Mouse (Mus musculus) ovary, postnatal 10 days (tissue): ENCODE results near the gene Gm9918.
A peak's percentile ranks its signal among the peaks of the same experiment; 100 is the strongest.
"Not testable (repeated sequence)": the region's sequence is repeated elsewhere in the genome, so short reads cannot be mapped to it uniquely, and the experiment has no call there.

Experiments used
- DNase-seq: peaks from one replicate; pipeline ENCODE4 v3.0.0; 2022; ENCODE audit warnings: low spot score

Gm9918 gene

GRCm38 (mm10) chr15:102270274-102270960 lies at the start of gene Gm9918:
Gene Gm9918, plus strand, starts transcription at chr15:102270563.
- DNase-seq = no peak

- DNase-seq = no peak
These were observed 48.0 kb upstream of the Gm9918 start for GRCm38 (mm10) chr15:102222386-102222785.

- DNase-seq = no peak
These were observed 46.0 kb upstream of the Gm9918 start for GRCm38 (mm10) chr15:102224186-102224991.

- DNase-seq = no peak
These were observed 45.3 kb upstream of the Gm9918 start for GRCm38 (mm10) chr15:102224992-102225617.

- DNase-seq = not testable (repeated sequence)
These were observed 44.7 kb upstream of the Gm9918 start for GRCm38 (mm10) chr15:102225619-102226018.

GRCm38 (mm10) chr15:102230408-102231321 lies 39.7 kb upstream of the Gm9918 start:
- DNase-seq = no peak

- no peak for DNase-seq
These were observed 38.6 kb upstream of the Gm9918 start, which contains the start of gene Itgb7 for GRCm38 (mm10) chr15:102231748-102232147. Gene Itgb7, minus strand, starts transcription at chr15:102231944.

- DNase-seq = no peak
These were observed 37.6 kb upstream of the Gm9918 start for GRCm38 (mm10) chr15:102232764-102233163.

- DNase-seq = no peak
These were observed 36.5 kb upstream of the Gm9918 start for GRCm38 (mm10) chr15:102233896-102234295.

GRCm38 (mm10) chr15:102235371-102236027 lies 34.9 kb upstream of the Gm9918 start:
- DNase-seq = no peak

- no peak for DNase-seq
These were observed 31.7 kb upstream of the Gm9918 start for GRCm38 (mm10) chr15:102238543-102239259.

GRCm38 (mm10) chr15:102239260-102239590 lies 31.1 kb upstream of the Gm9918 start:
- peak; percentile 60 for DNase-seq

GRCm38 (mm10) chr15:102239851-102240250 lies 30.5 kb upstream of the Gm9918 start:
- DNase-seq = no peak

- no peak for DNase-seq
These were observed 29.8 kb upstream of the Gm9918 start for GRCm38 (mm10) chr15:102240607-102241006.

GRCm38 (mm10) chr15:102242404-102243228 lies 27.7 kb upstream of the Gm9918 start:
- no peak for DNase-seq

GRCm38 (mm10) chr15:102243229-102244190 lies 26.9 kb upstream of the Gm9918 start:
- peak; percentile 29 for DNase-seq

GRCm38 (mm10) chr15:102244306-102245191 lies 25.8 kb upstream of the Gm9918 start:
- no peak for DNase-seq
